Mouse (Mus musculus) MEL (cell line): ENCODE measurements around the gene Fam20b. TPM values are rescaled to one million over a fixed set of nuclear protein-coding genes. Genes with fewer than 3 reads are reported as not detected.

Experiments
- DNase-seq: peaks from one replicate; pipeline ENCODE4 v3.0.0; 2011; ENCODE audit warnings: low read depth, low spot score
- H3K27ac ChIP-seq: 2 replicates; pipeline ENCODE4 v1.5.1; 2012; ENCODE audit warnings: low read depth, mild to moderate bottlenecking, control low read depth, low read length, moderate library complexity; ENCODE audit not compliant: control insufficient read depth
- H3K27me3 ChIP-seq, 2 experiments: fragments of 150-350 bp in 1 of 2; sonication (generic) in 1 of 2; 2 replicates each; pipeline ENCODE4 v1.6.1; 2012; ENCODE audit warnings: low read length in 2 of 2, mild to moderate bottlenecking in 2 of 2, improper control_type of control experiment in 1 of 2, moderate library complexity in 1 of 2; ENCODE audit not compliant: insufficient read depth in 2 of 2, control insufficient read depth in 1 of 2
- H3K36me3 ChIP-seq, 2 experiments: 2 replicates each; pipeline ENCODE4 v1.6.1; 2012 to 2014; ENCODE audit warnings: low read length in 2 of 2, improper control_type of control experiment in 1 of 2, inconsistent platforms in 1 of 2, mild to moderate bottlenecking in 1 of 2; ENCODE audit not compliant: insufficient read depth in 2 of 2, control insufficient read depth in 1 of 2
- H3K4me1 ChIP-seq, 2 experiments: fragments of 150-350 bp in 1 of 2; sonication (generic) in 1 of 2; 2 replicates each; pipeline ENCODE4 v1.6.1; 2012; ENCODE audit warnings: low read length in 2 of 2, improper control_type of control experiment in 1 of 2, mild to moderate bottlenecking in 1 of 2; ENCODE audit not compliant: insufficient read depth in 2 of 2, control insufficient read depth in 1 of 2
- H3K4me3 ChIP-seq, 2 experiments: fragments of 150-350 bp in 1 of 2; sonication (generic) in 1 of 2; 2 replicates each; pipeline ENCODE4 v1.5.1; 2012; ENCODE audit warnings: low read depth in 2 of 2, low read length in 2 of 2, mild to moderate bottlenecking in 2 of 2, moderate library complexity in 2 of 2, control low read depth in 1 of 2, improper control_type of control experiment in 1 of 2; ENCODE audit not compliant: control insufficient read depth in 1 of 2, insufficient read depth in 1 of 2
- H3K79me2 ChIP-seq: 2 replicates; pipeline ENCODE4 v1.6.1; 2012; ENCODE audit warnings: mild to moderate bottlenecking, low read length, moderate library complexity; ENCODE audit not compliant: control insufficient read depth, poor library complexity, insufficient read depth
- H3K9ac ChIP-seq: 2 replicates; pipeline ENCODE4 v1.6.1; 2012; ENCODE audit warnings: low read depth, mild to moderate bottlenecking, control low read depth, low read length, moderate library complexity; ENCODE audit not compliant: control insufficient read depth, poor library complexity, severe bottlenecking
- H3K9me3 ChIP-seq: fragments of 150-350 bp; sonication (generic); replicated peaks from 2 replicates; pipeline ENCODE4 v1.6.1; 2012; ENCODE audit warnings: mild to moderate bottlenecking, low read length, improper control_type of control experiment, moderate library complexity; ENCODE audit not compliant: insufficient read depth
- BHLHE40 ChIP-seq: IDR thresholded peaks from 2 replicates; pipeline ENCODE4 v1.6.1; 2012; ENCODE audit warnings: low read depth, mild to moderate bottlenecking, inconsistent platforms, low read length, improper control_type of control experiment, borderline replicate concordance
- CHD2 ChIP-seq: IDR thresholded peaks from 2 replicates; pipeline ENCODE4 v1.6.1; 2011; ENCODE audit warnings: low read length, improper control_type of control experiment
- CTCF ChIP-seq, 3 experiments: IDR thresholded peaks in 2 of 3; conservative IDR thresholded peaks in 1 of 3; 2 replicates each; pipeline ENCODE4 v1.5.1; 2011 to 2012; ENCODE audit warnings: low read length in 3 of 3, low read depth in 2 of 3, mild to moderate bottlenecking in 2 of 3, improper control_type of control experiment in 1 of 3, inconsistent platforms in 1 of 3, mixed read lengths in 1 of 3, moderate library complexity in 1 of 3; ENCODE audit not compliant: control insufficient read depth in 1 of 3, insufficient read depth in 1 of 3, poor library complexity in 1 of 3, severe bottlenecking in 1 of 3
- E2F4 ChIP-seq: IDR thresholded peaks from 2 replicates; pipeline ENCODE4 v1.6.1; 2011; ENCODE audit warnings: low read depth, low read length, improper control_type of control experiment, borderline replicate concordance
- ELF1 ChIP-seq: IDR thresholded peaks from 2 replicates; pipeline ENCODE4 v1.6.1; 2014; ENCODE audit warnings: low read depth, mild to moderate bottlenecking, inconsistent platforms, low read length, improper control_type of control experiment, moderate library complexity
- EP300 ChIP-seq, 2 experiments: IDR thresholded peaks; 2 replicates each; pipeline ENCODE4 v1.6.1; 2011; ENCODE audit warnings: improper control_type of control experiment in 2 of 2, low read length in 2 of 2, low read depth in 1 of 2, mild to moderate bottlenecking in 1 of 2
- ETS1 ChIP-seq: IDR thresholded peaks from 2 replicates; pipeline ENCODE4 v1.6.1; 2012; ENCODE audit warnings: low read depth, mild to moderate bottlenecking, inconsistent platforms, low read length, improper control_type of control experiment, moderate library complexity
- GABPA ChIP-seq: IDR thresholded peaks from 2 replicates; pipeline ENCODE4 v1.6.1; 2012; ENCODE audit warnings: low read depth, mild to moderate bottlenecking, inconsistent platforms, low read length, improper control_type of control experiment, moderate library complexity
- GATA1 ChIP-seq: IDR thresholded peaks from 2 replicates; pipeline ENCODE4 v1.6.1; 2011; ENCODE audit warnings: low read depth, low read length, improper control_type of control experiment
- HCFC1 ChIP-seq: IDR thresholded peaks from 2 replicates; pipeline ENCODE4 v1.6.1; 2012; ENCODE audit warnings: low read depth, mild to moderate bottlenecking, inconsistent platforms, low read length, improper control_type of control experiment, moderate library complexity
- JUND ChIP-seq: IDR thresholded peaks from 2 replicates; pipeline ENCODE4 v1.6.1; 2011; ENCODE audit warnings: low read depth, mild to moderate bottlenecking, improper control_type of control experiment, low read length
- KAT2A ChIP-seq: conservative IDR thresholded peaks from 2 replicates; pipeline ENCODE4 v1.6.1; 2012; ENCODE audit warnings: low read depth, low read length, improper control_type of control experiment, inconsistent platforms
- MAFK ChIP-seq: IDR thresholded peaks from 2 replicates; pipeline ENCODE4 v1.6.1; 2011; ENCODE audit warnings: low read depth, mild to moderate bottlenecking, low read length, improper control_type of control experiment, borderline replicate concordance
- MAZ ChIP-seq: IDR thresholded peaks from 2 replicates; pipeline ENCODE4 v1.6.1; 2012; ENCODE audit warnings: low read depth, mild to moderate bottlenecking, inconsistent platforms, low read length, improper control_type of control experiment
- MEF2A ChIP-seq: IDR thresholded peaks from 2 replicates; pipeline ENCODE4 v1.6.1; 2014; ENCODE audit warnings: low read depth, mild to moderate bottlenecking, inconsistent platforms, low read length, improper control_type of control experiment; ENCODE audit not compliant: poor library complexity, insufficient replicate concordance, severe bottlenecking; ENCODE audit errors: extremely low read depth
- MXI1 ChIP-seq: IDR thresholded peaks from 2 replicates; pipeline ENCODE4 v1.6.1; 2011; ENCODE audit warnings: mild to moderate bottlenecking, low read depth, low read length, improper control_type of control experiment
- MYB ChIP-seq: IDR thresholded peaks from 2 replicates; pipeline ENCODE4 v1.6.1; 2011; ENCODE audit warnings: mild to moderate bottlenecking, low read depth, low read length, improper control_type of control experiment
- MYC ChIP-seq: IDR thresholded peaks from 2 replicates; pipeline ENCODE4 v1.6.1; 2011; ENCODE audit warnings: low read depth, mild to moderate bottlenecking, low read length, improper control_type of control experiment, moderate library complexity
- NRF1 ChIP-seq: IDR thresholded peaks from 2 replicates; pipeline ENCODE4 v1.6.1; 2014; ENCODE audit warnings: low read depth, mild to moderate bottlenecking, inconsistent platforms, low read length, improper control_type of control experiment, moderate library complexity; ENCODE audit not compliant: poor library complexity, insufficient read depth, severe bottlenecking
- POLR2A ChIP-seq, 2 experiments: IDR thresholded peaks; 2 replicates each; pipeline ENCODE4 v1.6.1; 2011 to 2012; ENCODE audit warnings: low read length in 2 of 2, mild to moderate bottlenecking in 2 of 2, control low read depth in 1 of 2, improper control_type of control experiment in 1 of 2, low read depth in 1 of 2, moderate library complexity in 1 of 2; ENCODE audit not compliant: control insufficient read depth in 1 of 2, insufficient read depth in 1 of 2, poor library complexity in 1 of 2
- POLR2AphosphoS2 ChIP-seq: IDR thresholded peaks from 2 replicates; pipeline ENCODE4 v1.6.1; 2011; ENCODE audit warnings: low read length, improper control_type of control experiment
- POLR2AphosphoS5 ChIP-seq: IDR thresholded peaks from 2 replicates; pipeline ENCODE4 v1.6.1; 2012; ENCODE audit warnings: low read depth, borderline replicate concordance, mild to moderate bottlenecking, inconsistent platforms, low read length, moderate library complexity, mixed read lengths
- RAD21 ChIP-seq: IDR thresholded peaks from 2 replicates; pipeline ENCODE4 v1.6.1; 2011; ENCODE audit warnings: mild to moderate bottlenecking, low read depth, low read length, improper control_type of control experiment
- RCOR1 ChIP-seq: IDR thresholded peaks from 2 replicates; pipeline ENCODE4 v1.6.1; 2012; ENCODE audit warnings: low read depth, mild to moderate bottlenecking, inconsistent platforms, low read length, improper control_type of control experiment
- SIN3A ChIP-seq: IDR thresholded peaks from 2 replicates; pipeline ENCODE4 v1.6.1; 2012; ENCODE audit warnings: low read length, improper control_type of control experiment, inconsistent platforms
- SMC3 ChIP-seq: IDR thresholded peaks from 2 replicates; pipeline ENCODE4 v1.6.1; 2011; ENCODE audit warnings: low read depth, low read length, improper control_type of control experiment
- TAL1 ChIP-seq: IDR thresholded peaks from 2 replicates; pipeline ENCODE4 v1.6.1; 2012; ENCODE audit warnings: mild to moderate bottlenecking, inconsistent platforms, low read length, moderate library complexity, mixed read lengths
- UBTF ChIP-seq: IDR thresholded peaks from 2 replicates; pipeline ENCODE4 v1.6.1; 2012; ENCODE audit warnings: low read depth, mild to moderate bottlenecking, inconsistent platforms, low read length, improper control_type of control experiment, moderate library complexity, borderline replicate concordance; ENCODE audit not compliant: insufficient read depth
- USF1 ChIP-seq: IDR thresholded peaks from 2 replicates; pipeline ENCODE4 v1.6.1; 2014; ENCODE audit warnings: low read depth, mild to moderate bottlenecking, inconsistent platforms, low read length, improper control_type of control experiment, moderate library complexity
- ZC3H11A ChIP-seq: IDR thresholded peaks from 2 replicates; pipeline ENCODE4 v1.6.1; 2012; ENCODE audit warnings: low read depth, mild to moderate bottlenecking, inconsistent platforms, low read length, improper control_type of control experiment
- ZKSCAN1 ChIP-seq: IDR thresholded peaks from 2 replicates; pipeline ENCODE4 v1.6.1; 2012; ENCODE audit warnings: low read depth, mild to moderate bottlenecking, inconsistent platforms, low read length, improper control_type of control experiment, moderate library complexity
- ZMIZ1 ChIP-seq: IDR thresholded peaks from 2 replicates; pipeline ENCODE4 v1.6.1; 2012; ENCODE audit warnings: low read depth, mild to moderate bottlenecking, inconsistent platforms, low read length, improper control_type of control experiment, moderate library complexity
- polyA plus RNA-seq, 2 experiments: library from polyadenylated mRNA; stranded (reverse) in 1 of 2; unstranded in 1 of 2; fragments of >175 nt in 1 of 2; fragments of >200 nt in 1 of 2; gene quantifications; 2 replicates each; pipeline versions ENCODE4 v1.2.1 to v1.2.4; 2012; ENCODE audit warnings: low replicate concordance in 2 of 2, low read depth in 1 of 2; ENCODE audit not compliant: insufficient read length in 2 of 2, insufficient read depth in 1 of 2, missing spikeins in 1 of 2
- total RNA-seq: library from RNA; depleted of rRNA; stranded (reverse); fragments of 300-350 nt; gene quantifications from 2 replicates; pipeline ENCODE4 v1.2.3, GENCODE M21; 2012

The Fam20b gene
- total and polyA plus RNA-seq, 3 experiments = 19.6 to 22.0 TPM; not detected in 1

DNA sequence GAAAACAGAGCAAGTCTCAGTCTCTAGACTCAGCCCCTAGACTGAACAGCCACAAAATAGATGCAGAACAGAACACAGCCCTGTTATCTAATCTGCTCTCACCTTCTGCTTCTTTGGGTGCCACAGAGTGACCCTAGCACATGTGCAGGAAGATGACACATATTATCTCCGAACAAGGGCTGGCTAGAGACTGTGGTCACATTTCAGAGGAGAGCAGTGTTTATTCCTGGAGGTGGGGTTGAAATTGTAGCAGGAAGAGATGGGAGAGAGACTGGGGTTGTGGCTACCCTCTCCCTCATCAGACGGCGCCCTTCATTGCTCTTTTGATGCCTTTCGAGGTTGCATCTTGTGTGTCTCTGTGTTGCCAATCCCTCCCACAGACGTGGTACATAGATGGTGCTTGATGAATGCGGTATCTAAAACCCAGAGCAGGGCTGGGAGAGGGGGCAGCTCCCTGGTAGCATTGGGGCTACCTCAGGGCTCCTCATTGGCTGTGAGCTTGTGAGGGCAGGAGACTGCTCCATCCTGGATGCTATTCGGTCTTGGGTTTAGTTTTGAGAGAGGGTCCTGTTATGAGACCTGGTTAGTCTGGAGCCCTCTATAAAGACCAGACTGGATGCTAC lies 26.4 kb upstream of the Fam20b start (continued):
- no peak for TF ChIP-seq JUND

DNA sequence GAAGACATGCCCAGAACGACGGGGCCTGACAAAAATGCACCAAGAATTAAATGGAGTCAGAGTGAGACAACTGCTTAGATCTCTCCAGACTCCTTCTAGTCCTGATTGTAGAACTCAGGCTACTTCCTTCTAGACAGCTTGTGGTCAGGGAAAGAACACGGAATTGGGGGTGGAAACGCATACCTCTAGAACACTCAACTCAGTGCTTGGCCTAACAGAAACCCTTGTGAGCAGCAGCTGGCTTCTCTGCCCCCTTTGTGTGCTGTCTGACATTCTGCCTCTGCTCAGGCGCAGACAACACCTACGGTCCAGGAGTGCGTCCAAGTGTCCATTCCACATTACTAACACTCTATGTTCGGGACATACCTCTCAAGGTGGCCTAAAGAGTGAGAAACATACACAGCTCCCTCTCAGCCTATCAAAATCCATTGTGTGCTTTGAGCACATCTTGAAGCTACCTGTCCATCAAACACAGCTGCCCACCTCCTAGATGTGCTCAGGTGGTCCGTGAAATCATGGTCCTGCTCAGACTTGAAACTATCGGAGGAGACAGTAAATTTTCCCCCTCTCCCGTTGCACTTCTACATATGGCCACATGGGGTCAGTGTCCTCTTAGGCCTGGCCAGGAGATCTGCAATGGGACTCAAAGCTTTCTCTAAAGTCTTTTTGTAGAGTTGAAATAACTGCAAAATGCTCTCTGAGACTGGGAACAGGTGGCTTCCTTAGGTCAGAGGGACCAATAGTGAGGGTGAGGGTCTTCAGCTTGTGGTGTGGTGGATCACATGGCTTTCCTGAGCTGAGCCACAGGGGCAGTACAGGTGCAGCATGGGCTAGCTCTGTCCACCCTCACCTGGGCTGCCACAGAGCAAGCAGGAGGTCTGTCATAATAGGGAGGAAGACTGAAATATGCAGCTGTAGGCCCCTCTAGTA lies 22.9 kb upstream of the Fam20b start:
- Histone ChIP-seq H3K9me3 (no peaks in the 10 kb centered on the region), H3K4me1 (peaks cover 0 to 6% of the 10 kb centered on the region in 2 experiments; a peak in 2 of 4 replicates), H3K4me3 (0 out of 4 replicates have a peak overlapping the region, but pooled peaks of 1 of the 2 experiments have one; percentile 21), H3K9ac (no peak overlapping the region), H3K27ac (no peak overlapping the region), H3K79me2 (no peaks in the 10 kb centered on the region), H3K27me3 (no peaks in the 10 kb centered on the region), H3K36me3 (peaks cover 0 to 5% of the 10 kb centered on the region in 2 experiments; a peak in 1 of 4 replicates)
- DNase-seq = peak; percentile 79
- TF ChIP-seq MAFK (no peak), EP300 (IDR thresholded peaks at IDR 0.05; ENCODE audit: low read depth in 1 of 2, low read length in 2 of 2) (no peak), CTCF (IDR thresholded peaks at IDR 0.05 in 2 of 3, conservative IDR thresholded peaks at IDR 0.05 in 1 of 3; ENCODE audit: control insufficient read depth in 1 of 3, insufficient read depth in 1 of 3, low read depth in 2 of 3, low read length in 3 of 3, poor library complexity in 1 of 3, severe bottlenecking in 1 of 3) (peak; percentile 88 to 99 (median 98)), HCFC1 (no peak), SIN3A (0 out of 2 replicates have a peak, but pooled peaks have one; percentile 47), ELF1 (no peak), POLR2A (IDR thresholded peaks at IDR 0.05; ENCODE audit: control insufficient read depth in 1 of 2, insufficient read depth in 1 of 2, low read depth in 1 of 2, low read length in 2 of 2, poor library complexity in 1 of 2) (no peak), POLR2AphosphoS2 (no peak), GATA1 (no peak), MEF2A (no peak), CHD2 (no peak), BHLHE40 (no peak), ZKSCAN1 (no peak), MYB (no peak), JUND (no peak), UBTF (no peak), TAL1 (no peak), USF1 (no peak), ZMIZ1 (no peak), KAT2A (no peak), ETS1 (no peak), MYC (no peak), GABPA (no peak), MAZ (no peak), SMC3 (peak; percentile 97), RAD21 (no peak; the same call in none of the 2 replicates), MXI1 (no peak), NRF1 (no peak), ZC3H11A (peak; percentile 97), RCOR1 (no peak), E2F4 (no peak), POLR2AphosphoS5 (no peak)
